Mouse (Mus musculus) heart, postnatal 36 days (tissue): Measurements from ENCODE around the gene Ddx28. TPM values are rescaled to one million over a fixed set of nuclear protein-coding genes. Genes with fewer than 3 reads are reported as not detected.
A peak's percentile ranks its signal among the peaks of the same experiment; 100 is the strongest.
"Not testable (repeated sequence)": the region's sequence is repeated elsewhere in the genome, so short reads cannot be mapped to it uniquely, and the experiment has no call there.

Experiments used
- DNase-seq, 2 experiments: peaks; one replicate each; pipeline ENCODE4 v3.0.0; 2021 to 2022
- intact Hi-C: fragments of 180-260 bp; cut with DNase I; formaldehyde crosslinking; loops from one replicate; pipeline ENCODE4 v1.15.1; 2025
- total RNA-seq, 2 experiments: library from RNA; stranded (reverse); gene quantifications; 2 replicates each; pipeline ENCODE4 v1.2.3; 2021

The Ddx28 gene
- total RNA-seq, 2 experiments from 2014 or later, result 10.5 to 11.8 TPM

- intact Hi-C loops, result no loop called here
Measured at GRCm38 (mm10) chr8:106017130-106017529, 5.4 kb upstream of the Ddx28 start.

DNA sequence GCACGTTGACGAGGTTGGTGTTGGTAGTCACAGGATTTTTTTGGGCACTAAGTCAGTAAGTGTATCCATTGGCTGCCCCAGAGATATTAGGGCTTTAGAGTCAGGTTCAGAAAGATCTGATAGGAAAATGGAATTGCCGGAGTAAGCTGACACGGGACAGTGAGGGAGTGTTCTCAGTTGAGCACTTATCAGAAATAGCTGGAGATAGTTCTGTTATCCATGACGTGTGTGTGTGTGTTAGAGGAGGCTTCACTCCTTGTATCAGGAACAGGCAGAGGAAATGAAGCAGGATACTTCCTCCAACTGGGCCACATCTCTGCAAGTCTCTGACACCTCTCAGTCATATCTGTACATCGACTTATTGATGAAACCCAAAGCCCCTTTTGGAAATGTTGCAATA, 4.6 kb upstream of the Ddx28 start:
- DNase-seq, result no peak
- intact Hi-C loops, result no loop called here

More at GRCm38 (mm10) chr8:106017130-106017529, 5.4 kb upstream of the Ddx28 start:
- no peak for DNase-seq

DNA sequence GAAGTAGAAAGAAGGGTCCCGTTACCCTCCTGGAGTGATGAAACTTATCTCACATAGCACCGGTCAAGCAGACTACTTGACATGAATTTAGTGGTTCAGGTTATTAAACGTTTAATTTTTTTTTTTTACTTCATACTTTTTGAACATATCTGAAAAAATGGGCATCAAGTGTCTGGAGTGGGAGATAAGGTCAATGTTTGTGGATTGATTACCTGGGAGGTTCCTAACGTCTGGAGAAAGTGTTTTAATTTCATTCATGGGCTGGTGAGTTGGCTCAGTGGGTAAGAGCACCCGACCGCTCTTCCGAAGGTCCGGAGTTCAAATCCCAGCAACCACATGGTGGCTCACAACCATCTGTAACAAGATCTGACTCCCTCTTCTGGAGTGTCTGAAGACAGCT, 521 bp upstream of the Ddx28 start:
- DNase-seq, result not testable (repeated sequence)
- intact Hi-C loops, result loop anchor here (5.0 kb wide), 1 partner anchor 75 kb away; the partner anchor contains the start of gene Psmb10

DNA sequence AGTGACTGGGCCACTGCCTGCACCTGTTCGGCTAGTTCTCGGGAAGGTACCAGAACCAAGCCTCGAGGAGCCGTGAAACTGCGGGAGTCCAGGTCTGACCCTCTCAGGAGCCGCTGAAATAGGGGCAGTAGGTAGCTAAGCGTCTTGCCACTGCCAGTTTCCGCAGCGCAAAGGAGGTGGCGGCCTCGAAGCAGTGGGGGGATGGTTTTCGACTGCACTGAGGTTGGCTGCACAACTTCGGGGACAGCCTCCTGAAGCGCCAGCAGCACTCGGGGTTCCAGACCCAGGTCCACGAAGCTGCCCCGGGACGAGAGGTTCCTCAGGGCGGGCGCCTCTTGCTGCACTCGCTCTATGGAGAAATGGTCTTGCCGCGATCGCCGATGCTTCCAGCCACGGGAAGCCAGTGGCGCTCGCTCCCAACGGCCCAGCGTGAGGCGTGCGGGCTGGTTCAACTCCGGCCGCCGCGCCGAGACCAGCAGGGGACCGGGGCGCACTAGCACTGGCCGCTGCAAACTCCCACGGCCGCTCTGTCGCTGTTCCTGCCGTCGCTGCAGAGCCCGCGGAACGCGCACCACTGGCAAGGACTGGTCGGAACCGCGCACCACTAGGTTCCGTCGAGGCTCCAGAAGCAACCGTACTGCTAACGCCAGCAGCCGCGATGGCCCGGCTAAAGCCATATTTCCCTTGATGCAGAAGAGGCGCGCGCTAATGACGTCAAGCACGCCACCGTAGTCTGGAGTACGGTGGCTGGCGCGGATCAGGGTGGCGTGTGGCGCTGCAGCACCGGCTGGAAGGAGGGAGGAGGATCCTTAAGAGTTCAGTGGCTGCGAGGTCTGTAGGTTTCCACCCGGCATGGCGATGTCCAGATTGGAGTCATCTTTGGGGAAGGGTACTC, 687 bp downstream of the Ddx28 start:
- intact Hi-C loops, result loop anchor here (2.0 to 5.0 kb wide), 2 partner anchors 74 to 110 kb away; partner anchors contain the start of genes Pskh1 and Psmb10
- peak; percentile 91 to 92 for DNase-seq

- intact Hi-C loops, DNase-seq: not testable (repeated sequence)
Measured at GRCm38 (mm10) chr8:106007891-106008290, 3.8 kb downstream of the Ddx28 start.

- intact Hi-C loops, result no loop called here
- no peak for DNase-seq
Measured at GRCm38 (mm10) chr8:106007135-106007534, 4.5 kb downstream of the Ddx28 start.

GRCm38 (mm10) chr8:106006413-106006812, 5.3 kb downstream of the Ddx28 start:
- intact Hi-C loops, result no loop called here
- DNase-seq, result no peak

GRCm38 (mm10) chr8:106005875-106006274, 5.8 kb downstream of the Ddx28 start, which contains the start of gene Dpep2nb:
Gene Dpep2nb (minus strand): TSS chr8:106005975.
- no peak for DNase-seq
- intact Hi-C loops, result no loop called here

DNA sequence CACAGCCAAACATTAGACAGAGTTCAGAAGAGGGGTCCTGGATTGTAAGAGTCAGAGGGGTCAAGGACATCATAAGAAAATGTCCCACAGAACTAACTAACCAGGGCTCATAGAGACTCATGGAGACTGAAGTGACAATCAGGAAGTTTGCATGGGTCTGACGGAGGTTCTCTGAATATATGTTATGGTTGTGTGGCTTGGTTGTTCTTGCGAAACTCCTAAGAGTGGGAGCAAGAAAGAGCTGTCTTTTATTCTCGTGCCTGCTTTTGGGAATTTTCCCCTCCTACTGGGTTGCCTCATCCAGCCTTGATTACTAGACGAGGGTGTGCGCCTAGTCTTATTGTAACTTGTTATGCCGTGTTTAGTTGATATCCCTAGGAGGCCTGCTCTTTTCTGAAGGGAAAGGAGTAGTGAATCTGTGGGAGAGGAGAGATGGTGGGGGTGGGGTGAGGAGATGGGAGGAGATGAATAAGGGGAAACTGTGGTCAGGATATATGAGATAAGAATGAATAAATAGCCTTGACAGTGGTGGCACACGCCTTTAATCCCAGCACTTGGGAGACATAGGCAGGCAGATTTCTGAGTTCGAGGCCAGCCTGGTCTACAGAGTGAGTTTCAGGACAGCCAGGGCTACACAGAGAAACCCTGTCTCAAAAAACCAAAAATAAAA, 7.0 kb downstream of the Ddx28 start:
- DNase-seq, result no peak
- intact Hi-C loops, result no loop called here

DNA sequence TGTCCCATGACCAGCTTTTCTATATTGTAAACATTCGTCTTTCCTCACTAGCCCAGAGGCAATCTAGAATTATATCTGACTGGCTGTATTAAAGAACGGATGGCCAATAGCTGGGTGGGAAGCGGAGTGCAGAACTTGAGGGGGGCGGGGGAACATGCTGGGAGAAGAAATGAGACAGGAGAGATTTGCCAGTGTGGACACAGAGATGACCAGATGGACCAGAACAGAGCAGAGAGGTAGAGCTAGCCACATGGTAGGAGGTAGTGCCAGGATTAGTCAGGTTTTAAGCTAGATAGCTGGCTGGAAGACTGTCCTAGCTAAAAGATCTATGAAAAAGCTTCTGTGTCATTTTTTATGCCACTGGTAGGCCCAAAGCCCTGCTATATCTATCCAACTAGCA, 9.8 kb downstream of the Ddx28 start:
- intact Hi-C loops, result no loop called here
- DNase-seq, result no peak

- intact Hi-C loops, result no loop called here
- no peak for DNase-seq
Measured at GRCm38 (mm10) chr8:105998971-105999370, 12.7 kb downstream of the Ddx28 start.

DNA sequence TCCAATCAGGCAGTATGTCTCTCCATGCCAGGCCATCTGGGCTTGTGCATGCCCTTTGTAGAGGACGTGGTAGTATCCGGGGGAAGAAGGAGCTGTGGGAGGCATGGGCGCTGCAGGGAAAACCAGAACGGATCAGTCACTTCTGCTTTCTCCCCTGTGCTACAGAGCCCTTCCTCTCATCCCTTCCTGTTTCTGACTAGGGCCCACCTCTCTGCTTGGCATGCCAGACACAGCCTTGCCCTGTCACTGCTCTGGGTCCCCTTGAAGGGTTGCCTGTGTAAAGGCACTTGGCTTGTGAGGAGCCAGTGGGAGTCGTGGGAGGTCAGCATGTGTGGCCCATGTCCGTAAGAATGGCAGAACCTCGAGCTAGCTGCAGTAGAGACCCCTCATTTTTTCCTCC, 15.3 kb downstream of the Ddx28 start:
- no peak for DNase-seq

DNA sequence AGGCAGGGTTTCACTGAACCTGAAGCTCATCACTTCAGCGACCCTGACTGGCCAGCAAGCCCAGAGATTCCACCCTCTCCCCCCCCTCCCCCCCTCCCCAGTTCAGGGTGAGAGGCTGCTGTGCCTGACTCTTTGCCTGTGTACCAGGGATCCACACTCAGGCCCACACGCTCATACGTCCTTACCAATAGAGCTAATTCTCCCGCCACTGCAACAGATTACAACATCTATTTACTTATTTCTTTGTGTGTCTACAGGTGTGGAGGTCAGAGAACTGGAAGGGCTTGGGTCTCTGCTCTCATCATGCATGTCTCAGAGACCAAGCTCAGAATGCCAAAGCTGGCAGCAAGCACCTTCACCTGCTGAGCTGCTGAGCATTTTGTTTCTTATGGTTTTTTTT, 18.5 kb downstream of the Ddx28 start:
- no peak for DNase-seq
- intact Hi-C loops, result no loop called here

More for the DNA sequence above, 15.3 kb downstream of the Ddx28 start:
- intact Hi-C loops, result no loop called here

DNA sequence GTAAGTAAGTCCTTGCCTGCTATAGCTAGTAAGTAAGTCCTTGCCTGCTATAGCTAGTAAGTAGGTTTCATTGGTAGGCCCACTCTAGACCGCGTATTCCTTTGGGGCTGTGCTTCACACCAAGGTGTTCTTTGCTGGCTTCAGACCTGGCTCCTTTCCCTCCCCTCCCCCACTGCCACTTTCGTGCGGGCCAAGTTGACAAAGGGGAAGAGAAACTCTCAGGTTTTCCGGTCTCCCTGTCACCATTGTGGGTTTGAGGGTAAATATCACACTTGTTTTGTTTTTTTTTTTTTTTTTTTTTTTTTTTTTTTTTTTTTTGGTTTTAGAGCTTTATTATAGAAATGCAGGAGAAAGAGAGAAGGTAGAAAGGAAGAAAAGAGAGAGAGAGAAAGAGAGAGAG, 19.2 kb downstream of the Ddx28 start:
- intact Hi-C loops, result no loop called here

GRCm38 (mm10) chr8:105991546-105991945, 20.1 kb downstream of the Ddx28 start:
- DNase-seq, result no peak
- intact Hi-C loops, result loop anchor here (1.0 to 2.0 kb wide), 3 partner anchors 31 to 123 kb away; no protein-coding TSS in a partner anchor

More for the DNA sequence above, 19.2 kb downstream of the Ddx28 start:
- no peak for DNase-seq

DNA sequence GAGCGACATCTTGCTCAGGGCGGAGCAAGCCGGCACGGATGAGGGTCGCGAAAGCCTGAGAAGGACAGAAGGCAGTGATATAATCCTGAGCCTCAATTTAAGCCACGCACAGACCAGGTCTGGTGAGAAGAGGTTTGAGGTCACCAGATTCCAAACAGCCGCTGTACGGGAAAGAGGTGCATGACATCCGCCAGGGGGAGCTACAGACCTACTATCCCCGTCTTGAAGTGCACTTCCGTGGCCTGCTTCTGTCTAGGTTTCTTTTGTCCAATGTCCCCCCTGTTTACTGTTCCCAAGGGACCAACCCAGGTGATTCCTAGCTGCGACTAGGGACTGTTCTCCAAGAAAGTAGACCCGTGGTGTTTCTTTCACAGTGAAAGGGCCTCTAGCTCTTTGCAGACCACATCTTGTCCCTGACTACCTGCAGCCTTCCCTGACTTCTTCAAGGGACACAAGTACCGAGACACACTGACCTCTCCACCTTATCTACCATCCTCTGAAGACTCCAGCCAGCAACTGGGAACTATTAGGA, 20.8 kb downstream of the Ddx28 start, which contains the start of gene Dus2:
Gene Dus2, plus strand, starts transcription at position 482 of the 532 bp plus-strand sequence.
- intact Hi-C loops, result loop anchor here (1.0 to 2.0 kb wide), 3 partner anchors 31 to 124 kb away; no protein-coding TSS in a partner anchor
- peak; percentile 84 to 85 for DNase-seq

- intact Hi-C loops, result no loop called here
- no peak for DNase-seq
Measured at GRCm38 (mm10) chr8:105988546-105988945, 23.1 kb downstream of the Ddx28 start.

- DNase-seq, intact Hi-C loops: not testable (repeated sequence)
Measured at GRCm38 (mm10) chr8:105983406-105983805, 28.3 kb downstream of the Ddx28 start.

DNA sequence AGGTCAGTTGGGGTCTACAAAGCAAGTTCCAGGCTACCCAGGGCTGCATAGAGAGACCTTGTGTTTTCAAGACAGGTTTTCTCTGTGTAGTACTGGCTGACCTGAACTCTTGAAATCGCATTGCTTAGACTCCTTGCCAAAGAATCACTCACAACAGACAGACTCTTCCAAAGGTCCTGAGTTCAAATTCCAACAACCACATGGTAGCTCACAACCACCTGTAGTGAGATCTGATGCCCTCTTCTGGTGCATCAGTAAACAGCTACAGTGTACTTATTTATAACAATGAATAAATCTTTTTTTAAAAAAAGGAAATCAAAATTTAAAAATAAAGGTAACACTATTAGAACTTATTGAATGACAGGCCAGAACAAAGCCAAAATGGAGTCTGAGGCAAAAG, 30.5 kb downstream of the Ddx28 start:
- intact Hi-C loops, result no loop called here
- no peak for DNase-seq

DNA sequence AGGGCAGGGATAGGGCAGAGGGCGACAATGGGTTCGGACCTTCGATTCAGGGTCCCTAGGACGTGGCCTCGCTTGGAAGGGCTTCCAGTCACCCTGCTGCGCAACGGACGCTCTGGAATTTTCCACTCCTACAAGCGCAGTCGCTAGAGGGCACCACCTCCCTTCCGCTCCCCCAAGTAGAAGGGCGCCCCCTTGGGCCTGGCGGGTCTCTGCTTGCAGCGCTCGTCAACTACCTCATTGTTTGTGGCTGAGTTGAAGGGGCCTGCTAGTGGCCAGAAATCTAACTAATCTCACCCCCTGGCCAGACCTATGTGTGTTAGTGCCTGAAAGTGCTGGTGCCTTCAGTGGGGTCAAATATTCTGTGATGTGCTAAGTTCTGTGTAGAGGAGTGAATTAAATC, 32.4 kb downstream of the Ddx28 start, which contains the start of gene Dpep3:
Gene Dpep3, minus strand, starts transcription at position 105 of the 400 bp plus-strand sequence.
- intact Hi-C loops, result no loop called here

GRCm38 (mm10) chr8:105975363-105975762, 36.3 kb downstream of the Ddx28 start:
- no peak for DNase-seq
- intact Hi-C loops, result no loop called here

More for the DNA sequence above, 32.4 kb downstream of the Ddx28 start, which contains the start of gene Dpep3:
- no peak for DNase-seq
